Mouse (Mus musculus): ENCODE results near the gene Mertk.

DNA sequence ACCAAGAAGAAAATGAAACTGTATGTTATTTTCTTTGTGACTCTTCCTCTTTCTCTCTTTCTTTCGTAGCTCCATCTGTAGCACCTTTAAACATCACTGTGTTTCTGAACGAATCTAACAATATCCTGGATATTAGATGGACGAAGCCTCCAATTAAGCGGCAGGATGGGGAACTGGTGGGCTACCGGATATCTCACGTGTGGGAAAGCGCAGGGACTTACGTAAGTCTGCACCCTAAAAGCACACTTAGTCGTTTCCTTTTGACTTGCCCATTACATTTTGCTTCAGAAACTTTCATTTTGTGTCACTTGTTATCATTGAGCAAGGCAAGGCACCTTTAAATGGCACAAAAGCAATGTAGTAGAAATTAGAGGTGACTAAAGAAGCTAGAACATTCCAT, 63.3 kb downstream of the Mertk start:
- TF ChIP-seq CTCF (IDR thresholded peaks at IDR 0.05; ENCODE audit: borderline replicate concordance, insufficient read depth, low read length) (no peak), POLR2A (IDR thresholded peaks at IDR 0.05; ENCODE audit: low read depth, low read length) (no peak)

Measured in embryonic fibroblast, embryonic 13.5 days (primary cell).